Mouse (Mus musculus) CH12.LX (cell line): ENCODE results near the gene Gm3173.
"Not testable (repeated sequence)": the region's sequence is repeated elsewhere in the genome, so short reads cannot be mapped to it uniquely, and the experiment has no call there.

Experiments used
- CHD2 ChIP-seq: IDR thresholded peaks from 2 replicates; pipeline ENCODE4 v1.6.1; 2011; ENCODE audit warnings: low read length, improper control_type of control experiment
- CTCF ChIP-seq, 2 experiments: IDR thresholded peaks in 1 of 2; conservative IDR thresholded peaks in 1 of 2; 2 replicates each; pipeline ENCODE4 v1.5.1; 2011 to 2012; ENCODE audit warnings: low read depth in 2 of 2, low read length in 2 of 2, improper control_type of control experiment in 1 of 2, inconsistent platforms in 1 of 2, mild to moderate bottlenecking in 1 of 2, moderate library complexity in 1 of 2
- IRF4 ChIP-seq: IDR thresholded peaks from 2 replicates; pipeline ENCODE4 v1.6.1; 2014; ENCODE audit warnings: low read depth, mild to moderate bottlenecking, inconsistent platforms, low read length, improper control_type of control experiment
- POLR2A ChIP-seq: IDR thresholded peaks from 2 replicates; pipeline ENCODE4 v1.6.1; 2011; ENCODE audit warnings: low read depth, mild to moderate bottlenecking, improper control_type of control experiment, low read length
- SMC3 ChIP-seq: IDR thresholded peaks from 2 replicates; pipeline ENCODE4 v1.6.1; 2011; ENCODE audit warnings: low read depth, low read length, improper control_type of control experiment

- not testable (repeated sequence) for TF ChIP-seq POLR2A; CTCF (conservative IDR thresholded peaks at IDR 0.05 in 1 of 2, IDR thresholded peaks at IDR 0.05 in 1 of 2; ENCODE audit: low read depth in 2 of 2, low read length in 2 of 2); IRF4; CHD2; SMC3
Measured at GRCm38 (mm10) chr14:4499425-4499824, 68.6 kb downstream of the Gm3173 start.
